Mouse (Mus musculus) inflammation-experienced regulatory T-cells, adult 6 months (primary cell): ENCODE results near the gene Napsa. TPM values are rescaled to one million over a fixed set of nuclear protein-coding genes. Genes with fewer than 3 reads are reported as not detected.
A peak's percentile ranks its signal among the peaks of the same experiment; 100 is the strongest.

Source experiments
- ATAC-seq: one replicate; pipeline ENCODE4 v1.8.0; 2017
- polyA plus RNA-seq, 3 experiments: library from polyadenylated mRNA; unstranded; fragments of 100-300 nt; shearing (Covaris generic); gene quantifications; one replicate each; pipeline ENCODE4 v1.2.1; 2017

The Napsa gene
- polyA plus RNA-seq, 3 experiments from 2014 or later, result 1.3 to 7.7 (median 3.2) TPM

- no peak for ATAC-seq
Measured at GRCm38 (mm10) chr7:44571811-44572210, 369 bp upstream of the Napsa start.

GRCm38 (mm10) chr7:44572956-44573484 lies 840 bp downstream of the Napsa start:
- ATAC-seq, result no peak

- no peak for ATAC-seq
Measured at GRCm38 (mm10) chr7:44576333-44576844, 4.2 kb downstream of the Napsa start.

GRCm38 (mm10) chr7:44581637-44582036 lies 9.5 kb downstream of the Napsa start:
- no peak for ATAC-seq

GRCm38 (mm10) chr7:44582709-44583108 lies 10.5 kb downstream of the Napsa start:
- ATAC-seq, result no peak

GRCm38 (mm10) chr7:44583146-44583545 lies 11.0 kb downstream of the Napsa start:
- no peak for ATAC-seq

GRCm38 (mm10) chr7:44584265-44584804 lies 12.2 kb downstream of the Napsa start:
- ATAC-seq, result no peak

- ATAC-seq, result no peak
Measured at GRCm38 (mm10) chr7:44584921-44585320, 12.7 kb downstream of the Napsa start.

- no peak for ATAC-seq
Measured at GRCm38 (mm10) chr7:44585606-44586005, 13.4 kb downstream of the Napsa start.

GRCm38 (mm10) chr7:44586518-44586917 lies 14.3 kb downstream of the Napsa start:
- no peak for ATAC-seq

- ATAC-seq, result no peak
Measured at GRCm38 (mm10) chr7:44586930-44587329, 14.8 kb downstream of the Napsa start.

- ATAC-seq, result no peak
Measured at GRCm38 (mm10) chr7:44587676-44588075, 15.5 kb downstream of the Napsa start.

- ATAC-seq, result no peak
Measured at GRCm38 (mm10) chr7:44588338-44588737, 16.2 kb downstream of the Napsa start.

- no peak for ATAC-seq
Measured at GRCm38 (mm10) chr7:44589149-44589548, 17.0 kb downstream of the Napsa start.

GRCm38 (mm10) chr7:44589946-44590345 lies 17.8 kb downstream of the Napsa start:
- ATAC-seq, result no peak

GRCm38 (mm10) chr7:44590402-44591347 lies 18.5 kb downstream of the Napsa start, which contains the start of gene Kcnc3:
Gene Kcnc3 (plus strand): TSS chr7:44590664.
- ATAC-seq, result peak; percentile 83

GRCm38 (mm10) chr7:44591348-44592116 lies 19.4 kb downstream of the Napsa start:
- ATAC-seq, result no peak

- no peak for ATAC-seq
Measured at GRCm38 (mm10) chr7:44593051-44593450, 20.9 kb downstream of the Napsa start.

GRCm38 (mm10) chr7:44593775-44594174 lies 21.6 kb downstream of the Napsa start:
- no peak for ATAC-seq

GRCm38 (mm10) chr7:44594291-44594690 lies 22.1 kb downstream of the Napsa start:
- ATAC-seq, result no peak

- no peak for ATAC-seq
Measured at GRCm38 (mm10) chr7:44595131-44595561, 23.0 kb downstream of the Napsa start.

GRCm38 (mm10) chr7:44596051-44596450 lies 23.9 kb downstream of the Napsa start:
- no peak for ATAC-seq
